Mouse (Mus musculus) liver (tissue): Measurements from ENCODE around the gene Unc119.
A peak's percentile ranks its signal among the peaks of the same experiment; 100 is the strongest.

ENCODE experiments used
- DNase-seq: peaks from one replicate; pipeline ENCODE4 v3.0.0-alpha.2; 2020; ENCODE audit warnings: mixed read lengths

Gene Unc119

DNA sequence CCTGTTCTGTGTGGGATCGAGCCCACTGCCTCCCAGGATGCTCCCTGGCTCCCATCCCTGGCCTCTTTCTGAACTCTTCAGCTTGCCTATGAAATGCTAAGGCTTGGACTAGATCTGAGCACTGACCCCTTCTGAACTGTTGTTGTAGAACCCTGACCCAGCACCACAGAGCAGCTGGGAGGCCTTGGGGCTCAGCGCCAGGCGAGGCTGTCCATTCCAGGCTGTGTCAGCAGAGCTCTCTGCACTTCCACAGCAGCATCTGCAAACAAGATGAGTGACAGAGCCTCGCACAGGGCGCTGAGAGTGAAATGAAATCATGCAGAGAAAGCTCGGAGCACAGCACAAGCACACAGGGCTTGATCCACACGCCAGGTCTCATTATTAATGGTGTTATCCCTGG, 29.3 kb downstream of the Unc119 start:
- DNase-seq: no peak

DNA sequence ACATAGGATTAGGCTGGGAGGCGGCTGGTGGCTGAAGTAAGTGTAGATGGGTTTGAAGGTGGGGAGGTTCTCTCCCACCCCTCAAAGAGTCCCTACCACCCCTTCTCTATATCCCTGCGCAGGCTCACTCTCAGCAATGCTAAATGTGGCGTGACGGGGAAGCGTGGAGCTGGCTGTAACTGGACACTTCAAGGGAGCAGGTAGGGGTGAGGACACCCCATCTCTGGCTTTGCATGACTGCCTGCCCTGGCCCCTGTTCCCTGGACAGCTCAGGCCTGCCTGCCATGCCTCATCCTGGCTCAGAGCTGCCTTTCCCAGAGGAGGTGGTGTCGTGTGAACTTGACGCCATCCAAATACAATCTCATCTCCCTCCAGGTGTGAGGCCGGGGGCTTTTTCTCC, 30.9 kb downstream of the Unc119 start:
- no peak for DNase-seq

DNA sequence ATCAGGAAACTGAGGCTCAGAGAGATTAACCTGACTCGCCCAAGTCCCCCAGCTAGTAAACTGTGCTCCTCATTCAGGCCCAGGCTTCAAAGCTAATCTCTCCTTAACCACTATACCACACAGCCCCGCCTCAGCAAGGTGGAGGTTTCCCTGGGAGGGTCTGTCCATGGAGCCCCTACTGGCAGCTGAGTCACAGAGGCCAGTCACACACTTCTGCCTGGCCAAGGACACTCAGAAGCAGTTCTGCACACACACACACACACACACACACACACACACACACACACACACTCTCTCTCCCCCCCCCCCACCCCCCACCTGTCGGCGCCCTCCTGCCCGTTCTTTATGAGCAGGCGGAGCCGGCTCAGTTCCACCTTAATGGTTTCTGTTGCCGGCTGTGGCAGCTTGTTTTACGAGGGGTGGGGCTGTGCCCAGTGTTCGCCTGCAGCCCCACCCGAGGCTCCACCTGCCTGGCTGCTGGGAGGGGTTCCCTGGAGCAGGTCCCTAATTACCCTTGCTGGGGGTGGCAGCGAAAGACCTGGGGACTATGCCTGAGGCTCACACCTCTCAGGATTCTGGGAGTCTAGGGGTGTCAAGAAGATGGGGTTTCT, 34.4 kb downstream of the Unc119 start:
- DNase-seq: no peak

DNA sequence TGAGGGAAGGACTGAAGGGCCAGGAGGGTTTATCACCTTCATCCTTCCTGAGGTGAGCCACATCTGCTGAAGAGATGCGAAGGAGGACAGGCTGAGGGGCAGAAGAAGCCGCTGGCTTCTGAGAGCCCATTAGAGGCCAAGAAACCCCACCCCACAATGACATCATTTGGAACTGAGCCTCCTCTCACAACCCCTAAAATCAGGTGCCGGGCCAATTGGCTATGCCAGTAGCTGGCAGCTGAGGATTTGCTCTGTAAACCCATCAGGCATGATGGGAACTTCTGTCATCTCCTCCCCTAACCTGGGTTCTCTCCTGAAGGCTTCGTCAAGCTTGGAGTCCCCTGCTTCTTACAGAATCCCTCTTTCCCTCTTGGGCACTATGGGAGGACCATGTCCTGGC, 37.1 kb downstream of the Unc119 start:
- no peak for DNase-seq

DNA sequence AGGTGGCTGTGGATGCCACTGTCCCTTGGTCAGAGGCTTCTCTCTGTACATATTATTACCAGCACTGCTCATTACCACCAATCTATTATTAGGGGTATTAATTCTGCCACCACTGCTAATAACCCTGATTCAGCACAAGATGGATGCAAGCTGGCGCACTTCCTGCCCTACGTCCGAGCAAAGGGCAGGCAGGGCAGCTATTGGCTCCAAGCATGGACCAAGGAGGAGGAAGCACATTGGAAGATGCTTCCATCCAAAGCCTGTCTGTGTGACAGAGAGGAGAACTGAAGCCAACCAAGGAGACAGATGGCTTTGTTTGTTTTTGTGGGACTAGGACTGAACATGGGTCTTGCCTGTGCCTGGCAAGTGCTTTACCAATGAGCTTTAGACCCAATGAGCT, 37.7 kb downstream of the Unc119 start:
- DNase-seq: no peak

DNA sequence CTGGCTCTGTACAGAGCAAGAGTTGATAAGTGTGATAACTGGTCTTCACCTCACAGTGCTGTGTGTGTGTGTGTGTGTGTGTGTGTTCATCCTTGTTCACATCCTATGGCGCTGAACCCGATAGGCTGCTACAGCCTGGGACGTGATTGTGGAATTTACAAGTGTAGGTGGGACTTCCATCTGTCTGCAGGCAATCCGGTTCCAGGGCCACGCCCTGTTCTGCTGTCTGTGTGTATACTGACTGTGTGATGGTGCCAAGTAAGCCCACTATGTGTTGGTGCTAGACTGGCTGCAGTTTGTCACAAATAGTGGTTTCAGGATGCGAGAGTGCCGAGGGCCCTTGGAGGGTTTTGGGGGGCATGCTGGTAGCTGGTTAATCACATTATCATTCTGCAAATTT, 39.0 kb downstream of the Unc119 start:
- DNase-seq: no peak

DNA sequence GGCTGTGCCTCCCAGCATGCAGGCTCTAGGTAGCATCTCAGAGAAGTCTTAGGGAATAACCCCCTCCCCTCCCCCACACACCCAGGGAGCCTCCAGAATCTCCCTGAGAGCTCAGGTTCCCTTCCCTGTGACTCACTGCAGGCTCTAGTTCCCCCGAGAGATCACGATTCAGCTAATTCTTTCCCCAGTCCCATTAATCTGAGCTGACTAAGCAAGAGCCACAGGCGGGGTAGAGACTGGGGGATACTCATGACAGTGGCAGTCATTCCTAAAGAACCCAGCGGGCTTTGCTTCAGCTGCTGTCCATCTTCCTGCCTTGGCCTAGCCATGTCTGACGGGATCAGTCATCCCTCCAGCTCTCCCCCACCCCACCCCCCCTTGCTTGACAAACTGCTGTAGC, 39.4 kb downstream of the Unc119 start:
- DNase-seq: no peak

DNA sequence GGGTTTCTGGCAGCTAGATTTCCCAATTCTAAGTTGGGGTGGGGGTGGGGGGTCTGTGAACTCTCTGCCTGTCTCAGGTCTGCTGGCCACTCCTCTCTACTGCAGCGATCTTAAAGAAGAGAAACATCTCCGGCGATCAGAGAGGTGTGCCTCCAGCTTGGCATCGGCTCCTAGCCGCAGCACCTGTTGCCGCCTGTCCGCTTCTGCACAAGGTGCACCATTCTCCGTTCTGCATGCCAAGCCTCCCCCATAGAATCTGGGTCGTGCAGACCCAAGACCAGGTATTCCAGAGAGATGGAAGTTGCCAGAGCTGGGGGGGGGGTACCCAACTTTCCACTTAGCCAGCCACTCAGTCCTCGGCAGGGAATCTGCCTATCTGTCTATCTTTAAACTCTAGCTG, 42.5 kb downstream of the Unc119 start:
- DNase-seq: no peak

DNA sequence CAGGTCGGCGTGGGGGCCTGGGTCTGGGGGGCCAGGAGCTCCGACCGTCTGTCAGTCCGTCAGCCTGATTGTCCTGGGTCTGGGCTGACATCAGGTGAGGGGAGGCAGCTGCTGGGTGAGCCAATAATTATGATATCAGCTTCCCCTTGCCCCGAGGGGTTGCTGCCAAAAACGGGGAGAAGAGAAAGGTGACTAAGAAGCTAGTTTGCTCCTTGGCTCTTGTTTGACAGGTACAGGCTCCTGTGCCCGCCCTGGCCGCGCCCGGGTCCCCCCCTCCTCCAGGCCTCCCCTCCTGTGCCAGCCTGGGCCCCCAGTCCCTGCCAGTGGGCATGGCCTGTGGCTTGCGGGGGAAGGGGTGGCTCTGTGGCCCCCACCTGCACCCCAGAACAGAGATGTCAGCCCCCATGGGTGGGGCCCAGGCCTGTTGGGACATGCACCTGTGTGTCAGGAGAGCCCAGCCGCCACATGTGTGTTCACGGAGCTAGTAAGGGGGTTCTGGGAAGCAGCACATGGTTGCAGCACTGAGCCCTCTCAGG, 43.3 kb downstream of the Unc119 start, which contains the start of gene Foxn1:
TSS of gene Foxn1 (minus strand) at position 51 of the 536 bp plus-strand sequence.
- no peak for DNase-seq

DNA sequence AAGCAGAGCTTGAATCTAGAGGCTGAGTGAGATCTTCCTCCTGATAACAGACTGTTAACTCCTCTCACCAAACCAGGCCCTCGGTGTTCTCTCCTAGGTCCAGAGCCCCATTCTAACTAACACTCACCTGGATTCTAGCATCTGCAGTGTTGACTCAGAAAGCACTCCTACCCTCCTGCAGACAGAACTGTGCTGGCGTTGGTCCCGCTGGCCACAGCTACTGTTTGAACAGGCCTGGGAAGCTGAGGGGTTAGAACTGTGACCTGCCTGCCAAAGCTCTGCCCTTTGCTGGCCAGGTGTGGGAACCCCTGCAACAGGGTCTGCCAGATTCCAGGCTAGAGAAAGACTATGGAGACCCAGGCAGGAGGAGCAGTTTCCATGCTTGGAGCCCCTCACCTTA, 49.4 kb downstream of the Unc119 start:
- DNase-seq: no peak

DNA sequence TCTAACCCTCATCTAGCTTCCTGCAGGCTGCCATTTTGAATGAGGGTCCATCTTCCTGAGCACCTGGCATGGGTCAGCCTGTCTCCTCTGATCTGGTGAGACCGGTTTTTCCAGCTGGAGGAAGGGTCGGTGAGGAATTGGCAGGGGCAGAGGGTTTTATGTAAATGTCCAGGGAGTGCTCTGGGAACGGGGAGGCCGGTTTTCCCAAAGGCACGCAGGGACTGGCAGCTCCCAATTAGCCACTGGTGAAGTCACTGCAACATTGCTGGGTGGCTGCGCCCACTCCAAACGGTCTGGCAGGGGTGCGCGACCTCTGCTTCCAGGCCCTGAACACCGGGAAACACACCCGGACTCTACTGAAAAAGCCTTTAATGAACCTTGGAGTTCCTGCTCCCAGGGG, 53.7 kb downstream of the Unc119 start:
- no peak for DNase-seq

DNA sequence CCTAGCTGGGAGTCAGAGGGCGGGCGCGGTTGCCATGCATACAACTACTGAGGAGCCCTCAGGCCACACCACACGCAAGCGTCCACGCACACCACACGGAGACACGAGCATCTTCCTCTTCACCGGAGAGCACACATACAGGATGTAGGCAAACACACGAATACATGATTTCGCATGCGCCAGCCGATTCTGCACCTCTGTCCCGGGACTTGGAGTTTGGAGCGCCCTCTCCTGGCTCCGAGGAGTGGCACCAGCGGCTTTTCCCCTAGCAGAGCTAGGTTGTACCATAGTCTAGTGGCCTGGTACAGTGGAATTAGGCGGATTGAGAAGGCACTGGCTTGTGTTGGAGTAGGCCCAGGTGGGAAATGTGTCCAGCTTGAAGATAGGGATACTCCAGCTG, 54.1 kb downstream of the Unc119 start:
- DNase-seq: peak; percentile 69

DNA sequence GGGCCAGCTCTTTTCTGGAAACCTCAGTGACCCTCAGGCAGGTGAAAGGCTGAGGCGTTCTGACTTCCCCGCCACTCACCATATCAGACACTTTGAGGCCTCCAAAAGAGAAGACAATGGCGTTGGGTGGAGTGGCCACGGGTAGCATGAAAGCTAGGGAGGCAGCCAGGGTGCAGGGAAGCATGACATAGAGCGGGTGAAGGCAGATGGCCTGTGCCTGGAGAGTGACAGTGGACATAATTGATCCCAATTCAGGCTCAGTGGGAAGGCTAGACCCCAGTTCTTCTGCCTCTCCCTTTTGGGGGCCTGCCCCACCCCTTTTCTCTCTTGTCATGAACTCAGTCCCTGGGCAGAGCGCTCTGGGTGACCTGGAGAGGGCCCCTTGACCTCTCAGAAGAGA, 54.9 kb downstream of the Unc119 start:
- DNase-seq: no peak
